Mouse (Mus musculus) embryonic facial prominence, embryonic 12.5 days (tissue): Measurements from ENCODE around the gene Tenm2. TPM values are rescaled to one million over a fixed set of nuclear protein-coding genes. Genes with fewer than 3 reads are reported as not detected.

Source experiments
- ATAC-seq: fragments of 200-750 bp; cut with Nextera tagmentation; 2 replicates; pipeline ENCODE4 v1.8.0; 2017; ENCODE audit not compliant: insufficient number of reproducible peaks, insufficient read depth, low FRiP score, low TSS enrichment
- H3K27ac ChIP-seq: fragments of 300-500 bp; sonication (generic); 2 replicates; pipeline ENCODE4 v1.5.1; 2016; ENCODE audit warnings: mild to moderate bottlenecking
- H3K27me3 ChIP-seq: fragments of 300-500 bp; sonication (generic); 2 replicates; pipeline ENCODE4 v1.6.1; 2016; ENCODE audit warnings: mild to moderate bottlenecking, moderate library complexity
- H3K36me3 ChIP-seq: fragments of 300-500 bp; sonication (generic); 2 replicates; pipeline ENCODE4 v1.6.1; 2016; ENCODE audit warnings: mild to moderate bottlenecking
- H3K4me1 ChIP-seq: fragments of 300-500 bp; sonication (generic); 2 replicates; pipeline ENCODE4 v1.6.1; 2016
- H3K4me2 ChIP-seq: fragments of 300-500 bp; sonication (generic); replicated peaks from 2 replicates; pipeline ENCODE4 v1.6.1; 2016; ENCODE audit warnings: mild to moderate bottlenecking, moderate library complexity
- H3K4me3 ChIP-seq: fragments of 300-500 bp; sonication (generic); 2 replicates; pipeline ENCODE4 v1.5.1; 2016; ENCODE audit warnings: mild to moderate bottlenecking
- H3K9ac ChIP-seq: fragments of 300-500 bp; sonication (generic); 2 replicates; pipeline ENCODE4 v1.6.1; 2016; ENCODE audit warnings: mild to moderate bottlenecking, moderate library complexity
- H3K9me3 ChIP-seq: fragments of 300-500 bp; sonication (generic); 2 replicates; pipeline ENCODE4 v1.6.1; 2016; ENCODE audit warnings: mild to moderate bottlenecking, moderate library complexity
- WGBS: fragments of 180-500 bp; shearing (Covaris S2); methylation state at CpG from one replicate; pipeline ENCODE4 v1.1.7; 2016; 5-methylcytosine and 5-hydroxymethylcytosine counted together
- polyA plus RNA-seq: library from polyadenylated mRNA; unstranded; fragments of >200 nt; fragmentation: Nextera tagmentation; extraction: Ambion mirVana; gene quantifications from 2 replicates; pipeline ENCODE4 v1.2.1, GENCODE M21; 2016

Gene Tenm2
- polyA plus RNA-seq, 1 experiment from 2014 or later = 3.4 TPM

DNA sequence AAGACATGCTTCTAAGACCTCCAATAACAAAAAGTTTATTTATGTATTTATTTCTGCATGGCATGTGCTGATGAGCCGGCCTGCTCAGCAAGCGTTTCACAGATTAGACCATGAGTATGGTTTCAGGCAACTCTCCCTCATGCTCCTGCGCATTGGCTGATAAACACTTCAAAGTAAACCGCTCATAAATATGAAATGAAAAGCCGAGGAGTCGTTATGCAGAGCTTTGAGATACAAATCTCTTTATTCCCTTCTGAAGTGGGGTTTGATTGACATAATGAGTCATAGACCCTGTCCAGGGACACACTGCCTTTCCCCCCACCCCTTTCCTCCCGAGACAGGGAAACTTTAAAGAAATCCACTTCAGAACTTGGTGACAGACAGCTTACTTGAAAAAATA, 348.3 kb downstream of the Tenm2 start:
- Histone ChIP-seq H3K4me2 (no peak overlapping the region), H3K27ac (no peak overlapping the region), H3K27me3 (no peaks in the 10 kb centered on the region), H3K4me1 (no peaks in the 10 kb centered on the region), H3K4me3 (no peak overlapping the region), H3K36me3 (no peaks in the 10 kb centered on the region), H3K9me3 (no peaks in the 10 kb centered on the region), H3K9ac (no peak overlapping the region)
- ATAC-seq = no peak
- 53% methylated on average over 7 of the region's 7 CpGs for WGBS

DNA sequence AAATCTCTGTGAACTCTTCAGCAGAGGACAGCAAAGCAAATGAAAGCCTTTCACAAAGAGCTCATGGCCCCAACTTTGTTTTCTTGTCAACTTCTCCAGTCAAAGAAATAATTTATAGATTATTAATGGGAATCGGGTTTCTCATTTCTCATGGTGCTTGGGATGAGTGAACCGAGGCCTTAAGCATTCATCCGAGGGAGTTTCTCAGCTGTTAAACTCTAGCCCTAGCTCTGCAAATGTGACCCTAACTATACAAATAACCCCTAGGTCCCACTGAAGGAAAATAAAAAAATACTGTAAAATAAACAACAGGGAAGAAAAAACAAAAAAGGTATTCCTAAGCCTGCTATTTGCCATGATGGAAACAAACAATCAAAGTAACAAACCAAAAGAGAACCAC, 349.6 kb downstream of the Tenm2 start:
- no peak overlapping the region for H3K4me3 ChIP-seq
- no peak for ATAC-seq
- no peak overlapping the region for H3K4me2 ChIP-seq
- H3K4me1 ChIP-seq = no peaks in the 10 kb centered on the region
- no peaks in the 10 kb centered on the region for H3K27me3 ChIP-seq
- 81% methylated on average over 3 of the region's 3 CpGs for WGBS
- no peaks in the 10 kb centered on the region for H3K36me3 ChIP-seq
- H3K9me3 ChIP-seq = no peaks in the 10 kb centered on the region
- H3K9ac ChIP-seq = no peak overlapping the region
- no peak overlapping the region for H3K27ac ChIP-seq

DNA sequence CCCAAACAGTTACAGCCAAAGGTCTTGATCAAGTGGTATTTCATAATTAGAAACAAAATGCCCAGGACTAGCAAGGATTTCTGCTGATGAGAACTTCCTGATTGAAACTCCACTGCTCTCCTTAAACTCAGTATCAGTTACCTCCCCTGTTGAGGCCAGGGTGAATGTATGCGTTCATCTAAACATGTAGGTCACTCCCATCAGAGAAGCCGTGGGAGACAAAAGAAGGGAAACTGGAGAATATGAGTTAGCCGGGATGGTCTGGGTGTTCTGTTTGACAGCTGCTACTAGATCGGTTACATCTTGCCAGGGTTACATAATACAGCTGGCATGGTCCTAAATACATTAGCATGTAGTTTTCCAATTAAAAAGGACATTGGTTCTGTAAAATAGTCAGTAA, 362.8 kb downstream of the Tenm2 start:
- Histone ChIP-seq H3K27me3 (no peaks in the 10 kb centered on the region), H3K36me3 (no peaks in the 10 kb centered on the region), H3K4me3 (no peak overlapping the region), H3K4me1 (no peaks in the 10 kb centered on the region; the same call in 1 of the 2 replicates), H3K27ac (no peak overlapping the region), H3K9ac (no peak overlapping the region), H3K9me3 (no peaks in the 10 kb centered on the region), H3K4me2 (no peak overlapping the region)
- WGBS = 29% methylated on average over 4 of the region's 4 CpGs
- no peak for ATAC-seq

- no peaks in the 10 kb centered on the region for H3K9me3 ChIP-seq
- 80% methylated on average over 5 of the region's 5 CpGs for WGBS
These were observed 365.2 kb downstream of the Tenm2 start for GRCm38 (mm10) chr11:36870548-36870947.

GRCm38 (mm10) chr11:36851690-36852089, 384.1 kb downstream of the Tenm2 start:
- Histone ChIP-seq H3K4me1 (no peaks in the 10 kb centered on the region), H3K27me3 (no peaks in the 10 kb centered on the region), H3K27ac (no peak overlapping the region), H3K36me3 (no peaks in the 10 kb centered on the region), H3K9ac (no peak overlapping the region), H3K4me3 (no peak overlapping the region), H3K4me2 (no peak overlapping the region), H3K9me3 (no peaks in the 10 kb centered on the region)
- WGBS = 61% methylated on average over 3 of the region's 3 CpGs
- ATAC-seq = no peak

More at GRCm38 (mm10) chr11:36870548-36870947, 365.2 kb downstream of the Tenm2 start:
- no peak for ATAC-seq
- H3K4me3 ChIP-seq = no peak overlapping the region
- H3K4me1 ChIP-seq = no peaks in the 10 kb centered on the region; the same call in 1 of the 2 replicates
- no peak overlapping the region for H3K9ac ChIP-seq
- no peak overlapping the region for H3K27ac ChIP-seq
- H3K36me3 ChIP-seq = no peaks in the 10 kb centered on the region
- no peak overlapping the region for H3K4me2 ChIP-seq
- no peaks in the 10 kb centered on the region for H3K27me3 ChIP-seq

- no peaks in the 10 kb centered on the region for H3K36me3 ChIP-seq
- no peak overlapping the region for H3K4me2 ChIP-seq
- ATAC-seq = no peak
- H3K4me3 ChIP-seq = no peak overlapping the region
- H3K27ac ChIP-seq = no peak overlapping the region
- 82% methylated on average over 6 of the region's 6 CpGs for WGBS
- no peaks in the 10 kb centered on the region for H3K9me3 ChIP-seq
- no peaks in the 10 kb centered on the region for H3K4me1 ChIP-seq
- no peaks in the 10 kb centered on the region for H3K27me3 ChIP-seq
- H3K9ac ChIP-seq = no peak overlapping the region
These were observed 388.3 kb downstream of the Tenm2 start for GRCm38 (mm10) chr11:36847451-36847850.

GRCm38 (mm10) chr11:36832855-36833254, 402.9 kb downstream of the Tenm2 start:
- no peak overlapping the region for H3K4me3 ChIP-seq
- ATAC-seq = no peak
- H3K27me3 ChIP-seq = no peaks in the 10 kb centered on the region
- no peaks in the 10 kb centered on the region for H3K4me1 ChIP-seq
- H3K4me2 ChIP-seq = no peak overlapping the region
- no peak overlapping the region for H3K27ac ChIP-seq
- no peak overlapping the region for H3K9ac ChIP-seq
- no peaks in the 10 kb centered on the region for H3K36me3 ChIP-seq
- WGBS = 74% methylated on average over 4 of the region's 4 CpGs
- H3K9me3 ChIP-seq = no peaks in the 10 kb centered on the region

- Histone ChIP-seq H3K4me2 (no peak overlapping the region), H3K4me3 (no peak overlapping the region), H3K9ac (no peak overlapping the region), H3K4me1 (no peaks in the 10 kb centered on the region), H3K9me3 (no peaks in the 10 kb centered on the region), H3K36me3 (no peaks in the 10 kb centered on the region), H3K27ac (no peak overlapping the region), H3K27me3 (no peaks in the 10 kb centered on the region)
- 69% methylated on average over 11 of the region's 11 CpGs for WGBS
- no peak for ATAC-seq
These were observed 404.3 kb downstream of the Tenm2 start for GRCm38 (mm10) chr11:36831511-36831910.

GRCm38 (mm10) chr11:36824666-36825065, 411.1 kb downstream of the Tenm2 start:
- H3K4me3 ChIP-seq = no peak overlapping the region
- H3K27ac ChIP-seq = no peak overlapping the region
- H3K4me2 ChIP-seq = no peak overlapping the region
- H3K4me1 ChIP-seq = no peaks in the 10 kb centered on the region
- H3K36me3 ChIP-seq = no peaks in the 10 kb centered on the region
- H3K9ac ChIP-seq = no peak overlapping the region
- H3K9me3 ChIP-seq = no peaks in the 10 kb centered on the region
- 35% methylated on average over 7 of the region's 7 CpGs for WGBS
- no peaks in the 10 kb centered on the region for H3K27me3 ChIP-seq
- no peak for ATAC-seq

DNA sequence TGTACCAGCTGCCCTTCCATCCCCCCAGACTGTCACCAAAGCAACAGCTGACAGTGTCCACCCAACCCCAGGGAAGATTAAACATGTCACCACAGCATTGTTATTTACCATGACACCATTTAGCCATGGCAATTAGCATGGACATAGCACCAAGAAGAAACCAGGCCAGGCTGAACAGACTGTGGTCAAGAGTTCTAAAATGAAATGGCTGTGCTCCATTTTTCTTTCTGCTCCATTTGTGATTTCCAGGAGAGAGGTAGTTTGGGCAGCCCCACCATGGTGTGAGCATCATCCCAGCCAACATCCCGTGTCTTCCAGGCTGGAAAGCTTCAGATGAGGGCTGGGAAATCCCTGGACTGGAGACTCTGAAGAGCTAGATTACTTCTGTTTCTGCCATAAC, 431.1 kb downstream of the Tenm2 start:
- Histone ChIP-seq H3K27ac (no peak overlapping the region), H3K9ac (no peak overlapping the region), H3K4me2 (no peak overlapping the region), H3K9me3 (no peaks in the 10 kb centered on the region), H3K4me1 (0 out of 2 replicates have a peak, but pooled peaks cover 3% of the 10 kb centered on the region), H3K4me3 (no peak overlapping the region), H3K36me3 (no peaks in the 10 kb centered on the region), H3K27me3 (no peaks in the 10 kb centered on the region)
- no peak for ATAC-seq
- 50% methylated on average over 1 of the region's 1 CpGs for WGBS

DNA sequence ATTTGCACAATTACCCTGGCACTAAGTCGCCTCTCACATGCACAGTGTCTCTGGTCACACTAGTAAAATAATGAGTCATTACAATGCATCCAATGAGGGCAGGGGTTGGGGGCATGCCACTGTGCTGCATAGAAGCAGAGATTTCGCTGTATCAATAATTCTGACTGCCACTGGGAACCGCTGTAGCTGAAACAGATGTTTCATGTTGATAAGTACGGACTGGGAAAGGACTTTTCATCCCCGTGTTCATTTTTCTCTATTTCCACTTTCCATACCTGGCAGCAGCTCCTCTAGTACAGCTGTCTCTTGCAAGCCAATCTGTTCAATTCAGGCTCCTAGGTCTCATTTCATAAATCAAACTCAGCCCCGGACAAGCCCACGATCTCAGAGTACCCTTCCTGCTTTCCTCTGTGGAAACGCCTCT, 433.5 kb downstream of the Tenm2 start:
- no peak for ATAC-seq
- Histone ChIP-seq H3K4me1 (0 out of 2 replicates have a peak, but pooled peaks cover 7% of the 10 kb centered on the region), H3K9me3 (no peaks in the 10 kb centered on the region), H3K36me3 (no peaks in the 10 kb centered on the region), H3K4me3 (no peak overlapping the region), H3K9ac (no peak overlapping the region), H3K4me2 (no peak overlapping the region), H3K27ac (no peak overlapping the region), H3K27me3 (no peaks in the 10 kb centered on the region)
- WGBS = 46% methylated on average over 8 of the region's 8 CpGs

DNA sequence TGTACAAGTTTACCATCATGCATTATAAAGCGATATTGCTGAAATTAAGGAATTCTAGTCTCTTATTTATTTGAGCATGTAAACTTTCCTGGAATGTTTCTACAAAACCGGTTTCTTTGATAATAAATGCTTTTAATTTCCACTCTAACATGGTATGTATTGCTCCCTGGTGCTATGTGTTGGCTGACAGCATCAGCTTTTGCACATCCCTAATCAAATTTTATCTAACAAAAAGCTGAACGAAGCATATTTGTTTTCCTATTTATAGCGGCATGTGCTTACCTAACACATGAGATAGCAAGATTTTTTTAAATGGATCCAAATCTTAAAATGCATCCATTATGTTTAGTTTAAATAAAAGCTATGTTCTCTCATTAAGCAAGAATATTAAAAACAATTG, 434.1 kb downstream of the Tenm2 start:
- Histone ChIP-seq H3K9me3 (no peaks in the 10 kb centered on the region), H3K4me1 (0 out of 2 replicates have a peak, but pooled peaks cover 7% of the 10 kb centered on the region), H3K27me3 (no peaks in the 10 kb centered on the region), H3K4me3 (no peak overlapping the region), H3K36me3 (no peaks in the 10 kb centered on the region), H3K9ac (no peak overlapping the region), H3K27ac (no peak overlapping the region), H3K4me2 (no peak overlapping the region)
- WGBS = 83% methylated on average over 4 of the region's 4 CpGs
- no peak for ATAC-seq

GRCm38 (mm10) chr11:36799409-36799808, 436.4 kb downstream of the Tenm2 start:
- H3K9me3 ChIP-seq = no peaks in the 10 kb centered on the region
- 0 out of 2 replicates have a peak, but pooled peaks cover 7% of the 10 kb centered on the region for H3K4me1 ChIP-seq
- WGBS = 27% methylated on average over 8 of the region's 8 CpGs
- no peaks in the 10 kb centered on the region for H3K27me3 ChIP-seq
- H3K27ac ChIP-seq = no peak overlapping the region
- no peaks in the 10 kb centered on the region for H3K36me3 ChIP-seq
- H3K4me3 ChIP-seq = no peak overlapping the region
- ATAC-seq = no peak
- no peak overlapping the region for H3K9ac ChIP-seq
- no peak overlapping the region for H3K4me2 ChIP-seq
